Mouse (Mus musculus) stomach, embryonic 14.5 days (tissue): Measurements from ENCODE around the gene Dkkl1. TPM values are rescaled to one million over a fixed set of nuclear protein-coding genes. Genes with fewer than 3 reads are reported as not detected.

ENCODE experiments used
- ATAC-seq: fragments of 200-750 bp; cut with Nextera tagmentation; 2 replicates; pipeline ENCODE4 v1.8.0; 2017; ENCODE audit warnings: low read depth, moderate TSS enrichment; ENCODE audit not compliant: insufficient number of reproducible peaks, insufficient read depth, low FRiP score
- H3K27ac ChIP-seq: fragments of 300-500 bp; sonication (generic); 2 replicates; pipeline ENCODE4 v1.5.1; 2014; ENCODE audit warnings: mild to moderate bottlenecking, low read length, moderate library complexity, mixed read lengths
- H3K27me3 ChIP-seq: fragments of 300-500 bp; sonication (generic); 2 replicates; pipeline ENCODE4 v1.6.1; 2014; ENCODE audit warnings: low read length, control low read depth, mixed read lengths; ENCODE audit not compliant: control insufficient read depth, insufficient read depth
- H3K36me3 ChIP-seq: fragments of 300-500 bp; sonication (generic); 2 replicates; pipeline ENCODE4 v1.6.1; 2014; ENCODE audit warnings: mild to moderate bottlenecking, control low read depth, low read length, moderate library complexity, mixed read lengths; ENCODE audit not compliant: control insufficient read depth, insufficient read depth
- H3K4me1 ChIP-seq: fragments of 300-500 bp; sonication (generic); 2 replicates; pipeline ENCODE4 v1.6.1; 2014; ENCODE audit warnings: low read length, control low read depth, mixed read lengths; ENCODE audit not compliant: control insufficient read depth, insufficient read depth
- H3K4me2 ChIP-seq: fragments of 300-500 bp; sonication (generic); replicated peaks from 2 replicates; pipeline ENCODE4 v1.6.1; 2014; ENCODE audit warnings: low read depth, low read length, control low read depth
- H3K4me3 ChIP-seq: fragments of 300-500 bp; sonication (generic); 2 replicates; pipeline ENCODE4 v1.5.1; 2014; ENCODE audit warnings: low read depth, low read length, control low read depth
- H3K9ac ChIP-seq: fragments of 300-500 bp; sonication (generic); replicated peaks from 2 replicates; pipeline ENCODE4 v1.6.1; 2014; ENCODE audit warnings: low read depth, mild to moderate bottlenecking, control low read depth, low read length, moderate library complexity, mixed read lengths
- H3K9me3 ChIP-seq: fragments of 300-500 bp; sonication (generic); 2 replicates; pipeline ENCODE4 v1.6.1; 2016; ENCODE audit warnings: low read depth, low read length, control low read depth; ENCODE audit not compliant: control insufficient read depth
- WGBS: fragments of 180-500 bp; shearing (Covaris S2); extraction: QIAGEN DNeasy Blood & Tissue Kit; methylation state at CpG from one replicate; pipeline ENCODE4 v1.1.7; 2014; 5-methylcytosine and 5-hydroxymethylcytosine counted together
- polyA plus RNA-seq: library from polyadenylated mRNA; unstranded; fragments of >200 nt; fragmentation: Nextera tagmentation; extraction: Ambion mirVana; gene quantifications from 2 replicates; pipeline ENCODE4 v1.2.1, GENCODE M21; 2014

The Dkkl1 gene
- polyA plus RNA-seq, 1 experiment from 2014 or later = 0.45 TPM

DNA sequence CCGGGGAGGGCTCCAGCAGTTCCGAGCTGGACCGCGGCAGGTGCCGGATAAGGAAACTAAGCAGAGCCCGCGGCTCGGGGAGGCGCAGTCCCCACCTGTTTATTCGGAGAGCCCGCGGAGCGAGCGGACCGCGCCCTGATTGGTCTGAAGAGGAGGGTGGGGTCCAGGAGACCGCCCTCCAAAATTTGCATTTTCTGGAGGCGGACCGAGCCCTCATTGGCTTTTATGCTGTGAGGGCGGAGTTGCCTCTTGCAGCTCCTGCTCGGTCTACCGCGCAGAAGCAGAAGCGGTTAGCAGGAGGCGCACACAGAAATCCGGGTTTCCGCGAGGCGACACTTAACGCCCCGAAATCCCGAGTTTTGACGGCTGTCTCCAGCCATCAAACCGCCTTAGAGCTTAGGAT, 29.7 kb downstream of the Dkkl1 start:
- Histone ChIP-seq H3K4me3 (peak overlapping the region; percentile 19), H3K27me3 (peaks cover 58% of the 10 kb centered on the region), H3K9ac (no peak overlapping the region), H3K36me3 (no peaks in the 10 kb centered on the region), H3K4me2 (peak overlapping the region; percentile 41), H3K9me3 (no peaks in the 10 kb centered on the region), H3K27ac (no peak overlapping the region), H3K4me1 (no peaks in the 10 kb centered on the region)
- ATAC-seq = peak; percentile 84
- WGBS = under 1% methylated on average over 34 of the region's 34 CpGs

GRCm38 (mm10) chr7:45181540-45181939, 30.4 kb downstream of the Dkkl1 start:
- no peak overlapping the region for H3K4me2 ChIP-seq
- no peak for ATAC-seq
- WGBS = 6% methylated on average over 35 of the region's 35 CpGs
- peaks cover 65% of the 10 kb centered on the region for H3K27me3 ChIP-seq
- no peaks in the 10 kb centered on the region for H3K9me3 ChIP-seq
- H3K4me1 ChIP-seq = no peaks in the 10 kb centered on the region
- no peak overlapping the region for H3K27ac ChIP-seq
- H3K4me3 ChIP-seq = no peak overlapping the region
- H3K36me3 ChIP-seq = no peaks in the 10 kb centered on the region
- H3K9ac ChIP-seq = no peak overlapping the region

DNA sequence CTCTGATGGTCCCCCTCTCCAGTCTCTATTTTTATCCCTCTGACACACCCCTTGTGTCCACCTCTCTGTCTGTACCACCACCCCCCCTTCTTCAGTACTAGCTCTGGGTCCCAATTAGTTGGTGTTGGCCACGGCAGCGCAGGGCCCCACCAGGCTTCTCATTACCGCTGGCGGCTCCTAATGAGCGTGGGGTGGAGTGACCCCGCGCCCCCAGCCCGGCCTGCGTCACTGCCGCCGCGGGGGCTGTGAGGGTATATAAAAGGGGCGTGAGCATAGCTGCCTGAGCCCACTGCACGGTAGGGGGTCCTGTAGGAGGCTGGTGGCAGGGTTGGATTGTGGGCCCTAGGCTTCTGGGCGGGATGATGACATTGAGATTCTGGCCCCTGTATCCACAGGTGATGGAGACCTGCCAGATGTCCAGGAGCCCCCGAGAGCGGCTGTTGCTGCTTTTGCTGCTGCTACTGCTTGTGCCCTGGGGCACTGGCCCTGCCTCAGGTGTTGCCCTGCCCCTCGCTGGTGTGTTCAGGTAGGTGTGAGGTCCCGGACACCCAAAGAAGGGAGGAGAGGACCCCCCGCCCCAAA, 31.0 kb downstream of the Dkkl1 start, which contains the start of gene Pth2:
Gene Pth2, plus strand, starts transcription at position 100 of the 582 bp plus-strand sequence.
- Histone ChIP-seq H3K9ac (no peak within 1 kb of the TSS), H3K27me3 (peaks cover 68% of the 10 kb centered on the region), H3K27ac (no peak within 1 kb of the TSS), H3K4me3 (no peak within 1 kb of the TSS), H3K36me3 (no peaks in the 10 kb centered on the region), H3K9me3 (no peaks in the 10 kb centered on the region), H3K4me2 (no peak within 1 kb of the TSS), H3K4me1 (peaks cover 4% of the 10 kb centered on the region; the same call in 1 of the 2 replicates)
- WGBS = 23% methylated on average over 20 of the region's 20 CpGs
- ATAC-seq = no peak

- 27% methylated on average over 7 of the region's 7 CpGs for WGBS
- Histone ChIP-seq H3K9me3 (no peaks in the 10 kb centered on the region), H3K4me3 (no peak within 1 kb of the TSS), H3K27ac (no peak within 1 kb of the TSS), H3K27me3 (peaks cover 79% of the 10 kb centered on the region), H3K36me3 (no peaks in the 10 kb centered on the region), H3K4me1 (peaks cover 4% of the 10 kb centered on the region; the same call in 1 of the 2 replicates), H3K9ac (no peak within 1 kb of the TSS), H3K4me2 (no peak within 1 kb of the TSS)
- ATAC-seq = no peak
These were observed 32.5 kb downstream of the Dkkl1 start, which contains the start of gene Gfy for GRCm38 (mm10) chr7:45179469-45179868. TSS of gene Gfy (minus strand) at chr7:45179569.

GRCm38 (mm10) chr7:45178550-45178949, 33.4 kb downstream of the Dkkl1 start:
- ATAC-seq = no peak
- no peak overlapping the region for H3K27ac ChIP-seq
- H3K27me3 ChIP-seq = peaks cover 80% of the 10 kb centered on the region
- H3K36me3 ChIP-seq = no peaks in the 10 kb centered on the region
- peaks cover 4% of the 10 kb centered on the region; the same call in 1 of the 2 replicates for H3K4me1 ChIP-seq
- no peak overlapping the region for H3K4me3 ChIP-seq
- H3K9ac ChIP-seq = no peak overlapping the region
- H3K4me2 ChIP-seq = no peak overlapping the region
- WGBS = 22% methylated on average over 7 of the region's 7 CpGs
- H3K9me3 ChIP-seq = no peaks in the 10 kb centered on the region

DNA sequence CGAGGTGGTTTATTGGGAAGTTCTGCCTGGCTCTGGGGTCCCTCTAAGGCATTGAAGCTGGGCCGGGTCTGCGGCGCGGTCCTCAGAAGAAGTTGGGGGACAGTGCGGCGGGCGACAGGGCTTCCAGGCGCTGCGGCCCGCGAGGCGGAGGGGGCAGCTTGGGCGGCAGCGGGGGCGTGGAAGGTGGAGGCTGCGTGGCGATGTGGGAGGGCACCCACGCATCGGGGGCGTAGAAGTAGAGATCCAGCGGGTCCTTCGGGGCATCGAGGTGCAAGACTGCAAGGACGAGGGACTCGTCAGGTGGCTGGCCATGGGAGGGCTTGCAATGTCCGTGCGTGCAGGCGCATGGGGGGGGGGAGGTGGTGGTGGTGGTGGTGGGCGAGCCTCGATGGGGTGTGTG, 35.6 kb downstream of the Dkkl1 start:
- no peak overlapping the region for H3K9ac ChIP-seq
- peak overlapping the region; percentile 4; the same call in 1 of the 2 replicates for H3K4me3 ChIP-seq
- H3K36me3 ChIP-seq = no peaks in the 10 kb centered on the region
- peaks cover 66% of the 10 kb centered on the region for H3K27me3 ChIP-seq
- no peak for ATAC-seq
- H3K9me3 ChIP-seq = no peaks in the 10 kb centered on the region
- 5% methylated on average over 30 of the region's 31 CpGs for WGBS
- no peak overlapping the region for H3K27ac ChIP-seq
- peak overlapping the region; percentile 16; the same call in 1 of the 2 replicates for H3K4me2 ChIP-seq
- peaks cover 4% of the 10 kb centered on the region; the same call in 1 of the 2 replicates for H3K4me1 ChIP-seq

- H3K9ac ChIP-seq = no peak overlapping the region
- under 1% methylated on average over 22 of the region's 23 CpGs for WGBS
- H3K27ac ChIP-seq = no peak overlapping the region
- no peaks in the 10 kb centered on the region for H3K36me3 ChIP-seq
- H3K4me3 ChIP-seq = peak overlapping the region; percentile 4; the same call in 1 of the 2 replicates
- no peak for ATAC-seq
- H3K27me3 ChIP-seq = peaks cover 62% of the 10 kb centered on the region
- no peaks in the 10 kb centered on the region for H3K9me3 ChIP-seq
- H3K4me1 ChIP-seq = peaks cover 4% of the 10 kb centered on the region; the same call in 1 of the 2 replicates
- H3K4me2 ChIP-seq = 0 out of 2 replicates have a peak overlapping the region, but pooled peaks have one; percentile 16
These were observed 36.0 kb downstream of the Dkkl1 start for GRCm38 (mm10) chr7:45175929-45176328.

DNA sequence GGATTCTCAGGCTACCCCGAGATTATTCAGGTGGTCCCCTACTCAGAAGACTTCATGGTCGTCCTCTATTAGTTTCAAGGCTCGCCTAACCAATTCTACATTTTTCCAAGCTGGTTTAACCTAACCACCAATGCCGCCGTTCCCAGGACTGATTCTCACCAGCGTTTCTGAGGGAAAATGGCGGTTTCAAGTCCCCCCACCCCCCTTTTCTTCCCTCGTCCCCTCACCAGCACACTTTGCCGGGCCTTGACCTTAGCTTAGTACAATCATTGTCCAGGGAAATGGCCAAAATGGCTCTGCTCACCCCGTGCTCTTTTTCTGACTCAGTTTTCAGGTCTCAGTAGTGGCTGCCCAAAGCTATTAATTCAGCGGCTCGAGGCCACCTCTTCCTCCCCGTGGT, 36.5 kb downstream of the Dkkl1 start:
- no peak for ATAC-seq
- Histone ChIP-seq H3K27me3 (peaks cover 57% of the 10 kb centered on the region), H3K36me3 (no peaks in the 10 kb centered on the region), H3K27ac (no peak overlapping the region), H3K4me1 (peaks cover 4% of the 10 kb centered on the region; the same call in 1 of the 2 replicates), H3K4me3 (no peak overlapping the region), H3K9ac (no peak overlapping the region), H3K9me3 (peaks cover under 1% of the 10 kb centered on the region; the same call in 1 of the 2 replicates), H3K4me2 (no peak overlapping the region)
- WGBS = 5% methylated on average over 13 of the region's 13 CpGs
